Mouse (Mus musculus) kidney, embryonic 16.5 days (tissue): ENCODE measurements around the gene Irf2. TPM values are rescaled to one million over a fixed set of nuclear protein-coding genes. Genes with fewer than 3 reads are reported as not detected.
A peak's percentile ranks its signal among the peaks of the same experiment; 100 is the strongest.

Experiments
- ATAC-seq: fragments of 200-750 bp; cut with Nextera tagmentation; 2 replicates; pipeline ENCODE4 v1.8.0; 2017; ENCODE audit warnings: moderate TSS enrichment; ENCODE audit not compliant: low FRiP score, low TSS enrichment
- H3K27ac ChIP-seq: fragments of 300-500 bp; sonication (generic); 2 replicates; pipeline ENCODE4 v1.5.1; 2014; ENCODE audit warnings: low read length
- H3K27me3 ChIP-seq: fragments of 300-500 bp; sonication (generic); 2 replicates; pipeline ENCODE4 v1.6.1; 2014; ENCODE audit warnings: low read length, control low read depth, mixed read lengths; ENCODE audit not compliant: insufficient read depth
- H3K36me3 ChIP-seq: fragments of 300-500 bp; sonication (generic); 2 replicates; pipeline ENCODE4 v1.6.1; 2014; ENCODE audit warnings: low read length, control low read depth, mixed read lengths; ENCODE audit not compliant: insufficient read depth
- H3K4me1 ChIP-seq: fragments of 300-500 bp; sonication (generic); 2 replicates; pipeline ENCODE4 v1.6.1; 2014; ENCODE audit warnings: low read length, control low read depth, mixed read lengths; ENCODE audit not compliant: insufficient read depth
- H3K4me2 ChIP-seq: fragments of 300-500 bp; sonication (generic); replicated peaks from 2 replicates; pipeline ENCODE4 v1.6.1; 2014; ENCODE audit warnings: low read depth, low read length
- H3K4me3 ChIP-seq: fragments of 300-500 bp; sonication (generic); 2 replicates; pipeline ENCODE4 v1.5.1; 2014; ENCODE audit warnings: mild to moderate bottlenecking, low read length
- H3K9ac ChIP-seq: fragments of 300-500 bp; sonication (generic); replicated peaks from 2 replicates; pipeline ENCODE4 v1.6.1; 2014; ENCODE audit warnings: low read length
- H3K9me3 ChIP-seq: fragments of 300-500 bp; sonication (generic); 2 replicates; pipeline ENCODE4 v1.6.1; 2016; ENCODE audit warnings: low read length, control low read depth
- WGBS: fragments of 180-500 bp; shearing (Covaris S2); extraction: QIAGEN DNeasy Blood & Tissue Kit; methylation state at CpG from one replicate; pipeline ENCODE4 v1.1.7; 2014; 5-methylcytosine and 5-hydroxymethylcytosine counted together
- polyA plus RNA-seq: library from polyadenylated mRNA; unstranded; fragments of >200 nt; fragmentation: Nextera tagmentation; extraction: Ambion mirVana; gene quantifications from 2 replicates; pipeline ENCODE4 v1.2.1, GENCODE M21; 2015

The Irf2 gene
- polyA plus RNA-seq, 1 experiment from 2014 or later, result 19.2 TPM

DNA sequence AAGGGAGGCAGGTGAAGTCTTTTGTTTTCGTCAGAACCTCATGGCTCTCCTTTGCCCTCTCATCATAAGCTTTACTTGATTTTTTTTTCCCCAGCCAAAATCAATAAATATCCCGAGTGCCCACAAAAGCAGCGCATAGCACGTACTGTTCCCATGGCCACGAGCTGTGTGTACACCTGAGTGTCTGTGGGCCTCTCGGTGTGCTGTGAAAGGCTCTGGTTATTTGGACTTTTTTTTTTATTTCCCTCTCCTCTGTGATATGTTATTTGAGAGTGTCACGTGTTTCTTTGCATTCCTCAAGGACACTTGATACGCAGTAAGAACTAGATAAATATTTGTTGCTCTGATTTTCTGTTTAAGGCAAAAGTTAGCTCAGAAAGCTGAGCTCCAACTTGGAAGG lies 11.0 kb downstream of the Irf2 start:
- H3K27me3 ChIP-seq, result no peaks in the 10 kb centered on the region
- no peak for ATAC-seq
- H3K9me3 ChIP-seq, result no peaks in the 10 kb centered on the region
- no peak overlapping the region for H3K4me3 ChIP-seq
- H3K4me1 ChIP-seq, result peaks cover 33% of the 10 kb centered on the region
- H3K4me2 ChIP-seq, result no peak overlapping the region
- no peak overlapping the region for H3K9ac ChIP-seq
- H3K36me3 ChIP-seq, result no peaks in the 10 kb centered on the region
- peak overlapping the region; percentile 65 for H3K27ac ChIP-seq
- 44% methylated on average over 8 of the region's 8 CpGs for WGBS

DNA sequence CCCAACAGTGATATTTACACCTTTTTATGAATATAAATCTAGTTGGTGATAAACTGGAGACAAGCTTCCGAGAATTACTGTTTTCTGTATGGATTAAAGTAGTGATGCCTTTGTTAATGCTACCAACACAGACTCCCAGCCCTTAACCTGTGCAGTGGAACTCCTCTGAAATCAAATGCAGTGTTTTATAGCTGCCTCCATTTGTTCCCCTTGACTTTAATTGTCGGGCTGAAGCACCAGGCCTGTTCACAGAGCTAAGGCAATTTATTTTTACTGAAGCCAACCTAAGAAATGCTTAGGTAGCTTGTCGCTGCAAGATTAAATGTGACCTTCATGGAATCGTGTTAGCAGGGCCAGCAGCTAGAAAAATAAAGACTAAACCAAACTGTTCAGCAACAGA lies 11.6 kb downstream of the Irf2 start:
- peak; percentile 52; the same call in 1 of the 2 replicates for ATAC-seq
- Histone ChIP-seq H3K9ac (no peak overlapping the region), H3K36me3 (no peaks in the 10 kb centered on the region), H3K9me3 (no peaks in the 10 kb centered on the region), H3K4me1 (peaks cover 37% of the 10 kb centered on the region), H3K27ac (peak overlapping the region; percentile 65), H3K4me3 (no peak overlapping the region), H3K4me2 (no peak overlapping the region), H3K27me3 (no peaks in the 10 kb centered on the region)
- WGBS, result 20% methylated on average over 4 of the region's 4 CpGs

DNA sequence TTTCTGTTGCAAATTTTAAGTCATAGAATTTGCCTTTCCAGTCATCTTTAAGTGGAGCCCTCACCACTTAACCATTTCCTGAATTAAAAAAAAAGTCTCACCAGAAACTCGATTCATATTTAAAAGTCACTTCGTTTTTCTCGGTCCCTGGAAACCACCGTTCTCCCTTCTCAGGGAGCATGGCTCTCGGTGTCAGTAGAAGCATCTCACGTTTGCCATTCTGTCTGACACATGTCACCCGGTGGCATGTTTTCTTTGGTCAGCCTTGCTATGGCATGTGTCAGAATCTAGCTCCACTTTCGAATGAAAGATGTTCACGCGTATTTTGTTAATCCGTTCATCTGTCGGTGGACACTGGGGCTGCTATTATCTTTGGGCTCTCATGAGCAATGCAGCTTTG lies 13.5 kb downstream of the Irf2 start:
- H3K27ac ChIP-seq, result no peak overlapping the region
- H3K4me2 ChIP-seq, result no peak overlapping the region
- 0 out of 2 replicates have a peak, but pooled peaks cover 1% of the 10 kb centered on the region for H3K36me3 ChIP-seq
- no peak for ATAC-seq
- H3K4me3 ChIP-seq, result no peak overlapping the region
- WGBS, result 72% methylated on average over 12 of the region's 12 CpGs
- peaks cover 40% of the 10 kb centered on the region for H3K4me1 ChIP-seq
- H3K27me3 ChIP-seq, result no peaks in the 10 kb centered on the region
- no peak overlapping the region for H3K9ac ChIP-seq
- H3K9me3 ChIP-seq, result no peaks in the 10 kb centered on the region

- Histone ChIP-seq H3K9me3 (no peaks in the 10 kb centered on the region), H3K9ac (no peak overlapping the region), H3K36me3 (0 out of 2 replicates have a peak, but pooled peaks cover 4% of the 10 kb centered on the region), H3K27ac (no peak overlapping the region), H3K4me3 (no peak overlapping the region), H3K4me2 (no peak overlapping the region), H3K4me1 (peaks cover 40% of the 10 kb centered on the region), H3K27me3 (no peaks in the 10 kb centered on the region)
- ATAC-seq, result no peak
- 71% methylated on average over 5 of the region's 5 CpGs for WGBS
Measured at GRCm38 (mm10) chr8:46754355-46754754, 14.8 kb downstream of the Irf2 start.

DNA sequence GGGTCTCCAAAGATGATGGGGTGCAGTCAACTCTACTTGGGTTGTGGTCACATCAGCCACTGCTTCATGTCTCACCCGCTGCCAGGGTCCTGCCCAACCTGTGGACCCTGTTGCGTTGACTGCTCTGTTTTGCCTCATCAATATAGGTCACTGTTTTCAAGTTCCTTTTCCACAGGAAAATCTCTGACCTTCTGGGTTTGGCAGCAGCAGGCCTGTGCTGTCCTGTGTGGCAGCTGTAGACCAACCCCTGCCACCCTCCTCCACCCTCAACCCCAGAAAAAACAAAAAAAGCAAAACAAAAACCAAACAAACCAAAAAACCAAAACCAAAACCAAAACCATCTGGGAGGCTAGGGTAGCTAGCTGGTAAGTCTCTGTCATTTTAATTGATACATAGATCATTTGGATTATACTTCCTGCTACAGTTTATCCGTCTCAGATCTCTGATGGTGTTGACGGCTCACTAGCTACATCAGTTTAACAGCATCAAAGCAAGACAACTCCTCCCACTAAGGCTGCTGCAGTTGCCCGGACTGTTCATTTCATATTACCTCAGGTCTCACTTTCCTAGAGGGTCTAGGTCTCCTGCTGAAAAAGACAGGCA lies 16.3 kb downstream of the Irf2 start:
- Histone ChIP-seq H3K9ac (no peak overlapping the region), H3K27me3 (no peaks in the 10 kb centered on the region), H3K4me2 (no peak overlapping the region), H3K4me1 (peaks cover 30% of the 10 kb centered on the region), H3K27ac (no peak overlapping the region), H3K36me3 (peaks cover 4% of the 10 kb centered on the region; the same call in 1 of the 2 replicates), H3K4me3 (no peak overlapping the region), H3K9me3 (no peaks in the 10 kb centered on the region)
- 50% methylated on average over 5 of the region's 5 CpGs for WGBS
- no peak for ATAC-seq

- Histone ChIP-seq H3K4me3 (no peak overlapping the region), H3K9ac (no peak overlapping the region), H3K36me3 (peaks cover 4% of the 10 kb centered on the region; the same call in 1 of the 2 replicates), H3K9me3 (no peaks in the 10 kb centered on the region), H3K4me1 (peaks cover 15% of the 10 kb centered on the region), H3K27ac (no peak overlapping the region), H3K27me3 (no peaks in the 10 kb centered on the region), H3K4me2 (no peak overlapping the region)
- WGBS, result 87% methylated on average over 9 of the region's 9 CpGs
- no peak for ATAC-seq
Measured at GRCm38 (mm10) chr8:46757613-46758012, 18.1 kb downstream of the Irf2 start.

GRCm38 (mm10) chr8:46758131-46758530 lies 18.6 kb downstream of the Irf2 start:
- H3K4me1 ChIP-seq, result peaks cover 12% of the 10 kb centered on the region
- peaks cover 4% of the 10 kb centered on the region; the same call in 1 of the 2 replicates for H3K36me3 ChIP-seq
- H3K27ac ChIP-seq, result no peak overlapping the region
- no peaks in the 10 kb centered on the region for H3K9me3 ChIP-seq
- no peak overlapping the region for H3K4me3 ChIP-seq
- no peak overlapping the region for H3K9ac ChIP-seq
- no peak for ATAC-seq
- H3K27me3 ChIP-seq, result no peaks in the 10 kb centered on the region
- 89% methylated on average over 7 of the region's 7 CpGs for WGBS
- no peak overlapping the region for H3K4me2 ChIP-seq

GRCm38 (mm10) chr8:46758676-46759075 lies 19.1 kb downstream of the Irf2 start:
- Histone ChIP-seq H3K4me3 (no peak overlapping the region), H3K36me3 (peaks cover 4% of the 10 kb centered on the region; the same call in 1 of the 2 replicates), H3K4me2 (no peak overlapping the region), H3K4me1 (peaks cover 8% of the 10 kb centered on the region), H3K27me3 (no peaks in the 10 kb centered on the region), H3K27ac (no peak overlapping the region), H3K9me3 (no peaks in the 10 kb centered on the region), H3K9ac (no peak overlapping the region)
- 75% methylated on average over 2 of the region's 2 CpGs for WGBS
- no peak for ATAC-seq

DNA sequence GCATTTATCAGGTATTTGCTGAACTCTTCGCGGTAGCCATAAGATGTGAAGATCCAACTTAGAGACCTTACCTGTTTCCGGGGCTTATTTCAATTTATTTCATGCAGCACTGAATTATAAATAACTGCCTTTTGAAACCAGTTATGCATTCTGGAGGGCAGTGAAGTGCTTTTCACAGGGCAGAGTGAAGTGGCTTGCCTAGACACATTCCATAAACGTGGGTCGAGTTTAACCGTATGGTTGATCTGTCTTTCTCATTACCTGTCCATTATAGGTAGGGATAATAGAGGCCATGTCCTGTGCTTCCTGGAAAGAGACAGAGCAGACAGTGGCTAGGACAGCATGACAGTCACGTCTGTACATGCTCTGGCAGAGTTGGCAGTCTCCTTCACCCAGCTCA lies 20.0 kb downstream of the Irf2 start:
- Histone ChIP-seq H3K27me3 (no peaks in the 10 kb centered on the region), H3K36me3 (peaks cover 4% of the 10 kb centered on the region; the same call in 1 of the 2 replicates), H3K4me2 (no peak overlapping the region), H3K4me1 (peaks cover 7% of the 10 kb centered on the region; the same call in 1 of the 2 replicates), H3K27ac (no peak overlapping the region), H3K9me3 (no peaks in the 10 kb centered on the region), H3K9ac (no peak overlapping the region), H3K4me3 (no peak overlapping the region)
- ATAC-seq, result no peak
- 94% methylated on average over 7 of the region's 7 CpGs for WGBS

- H3K9me3 ChIP-seq, result no peaks in the 10 kb centered on the region
- no peaks in the 10 kb centered on the region for H3K27me3 ChIP-seq
- H3K4me2 ChIP-seq, result no peak overlapping the region
- 91% methylated on average over 7 of the region's 7 CpGs for WGBS
- H3K4me1 ChIP-seq, result peaks cover 7% of the 10 kb centered on the region; the same call in 1 of the 2 replicates
- H3K27ac ChIP-seq, result no peak overlapping the region
- no peak overlapping the region for H3K9ac ChIP-seq
- ATAC-seq, result no peak
- no peak overlapping the region for H3K4me3 ChIP-seq
- H3K36me3 ChIP-seq, result peaks cover 4% of the 10 kb centered on the region; the same call in 1 of the 2 replicates
Measured at GRCm38 (mm10) chr8:46760701-46761100, 21.2 kb downstream of the Irf2 start.
